Mouse (Mus musculus): ENCODE measurements around the gene Zbtb44. TPM values are rescaled to one million over a fixed set of nuclear protein-coding genes. Genes with fewer than 3 reads are reported as not detected.
A peak's percentile ranks its signal among the peaks of the same experiment; 100 is the strongest.
"Not testable (repeated sequence)": the region's sequence is repeated elsewhere in the genome, so short reads cannot be mapped to it uniquely, and the experiment has no call there.

Gene Zbtb44
- polyA plus RNA-seq, 1 experiment from 2014 or later: 11.3 TPM

- CTCF ChIA-PET: no interaction called here
- DNase-seq (ENCODE audit: low read depth, low spot score) (no peak), ATAC-seq (no peak)
- H3K27me3 ChIP-seq: peaks cover 12% of the 10 kb centered on the region
- POLR2A ChIA-PET: no interaction called here
- no peak for TF ChIP-seq CTCF (IDR thresholded peaks at IDR 0.05)
- in situ Hi-C loops (cut with MboI; ENCODE audit: low pct_unique_long_range_greater_than_20kb): no loop called here
These were observed 17.0 kb upstream of the Zbtb44 start for GRCm38 (mm10) chr9:31013415-31013814.

- no peak for ATAC-seq
These were observed 12.8 kb upstream of the Zbtb44 start for GRCm38 (mm10) chr9:31017616-31018015.

GRCm38 (mm10) chr9:31018158-31018557, 12.3 kb upstream of the Zbtb44 start:
- peaks cover 12% of the 10 kb centered on the region for H3K27me3 ChIP-seq
- no peak for DNase-seq (ENCODE audit: low read depth, low spot score)
- no peak for TF ChIP-seq CTCF (IDR thresholded peaks at IDR 0.05)
- POLR2A ChIA-PET: no interaction called here
- ATAC-seq: no peak
- CTCF ChIA-PET: interaction anchor here (0.7 kb wide), 1 partner anchor 447 kb away, joined by 3 read pairs; no protein-coding TSS in a partner anchor
- in situ Hi-C loops (cut with MboI; ENCODE audit: low pct_unique_long_range_greater_than_20kb): no loop called here

More at GRCm38 (mm10) chr9:31017616-31018015, 12.8 kb upstream of the Zbtb44 start:
- ChIA-PET POLR2A (no interaction called here), CTCF (interaction anchor here (0.7 kb wide), 1 partner anchor 448 kb away, joined by 3 read pairs; no protein-coding TSS in a partner anchor)
- H3K27me3 ChIP-seq: peaks cover 12% of the 10 kb centered on the region
- no peak for TF ChIP-seq CTCF (IDR thresholded peaks at IDR 0.05)
- in situ Hi-C loops (cut with MboI; ENCODE audit: low pct_unique_long_range_greater_than_20kb): no loop called here
- DNase-seq (ENCODE audit: low read depth, low spot score): no peak

GRCm38 (mm10) chr9:31018705-31019104, 11.7 kb upstream of the Zbtb44 start:
- ChIA-PET POLR2A (no interaction called here), CTCF (no interaction called here)
- H3K27me3 ChIP-seq: peaks cover 12% of the 10 kb centered on the region
- ATAC-seq (no peak), DNase-seq (ENCODE audit: low read depth, low spot score) (no peak)
- in situ Hi-C loops (cut with MboI; ENCODE audit: low pct_unique_long_range_greater_than_20kb): no loop called here
- TF ChIP-seq CTCF (IDR thresholded peaks at IDR 0.05): no peak

GRCm38 (mm10) chr9:31028251-31028650, 2.2 kb upstream of the Zbtb44 start:
- POLR2A ChIA-PET: interaction anchor here (0.7 kb wide), 1 partner anchor 23 kb away, joined by 4 read pairs; no protein-coding TSS in a partner anchor
- TF ChIP-seq CTCF (IDR thresholded peaks at IDR 0.05): no peak
- ATAC-seq: no peak
- in situ Hi-C loops (cut with MboI; ENCODE audit: low pct_unique_long_range_greater_than_20kb): no loop called here
- H3K27me3 ChIP-seq: peaks cover 15% of the 10 kb centered on the region
- DNase-seq (ENCODE audit: low read depth, low spot score): no peak
- CTCF ChIA-PET: interaction anchor here (0.8 kb wide), 1 partner anchor 23 kb away, joined by 3 read pairs; no protein-coding TSS in a partner anchor

GRCm38 (mm10) chr9:31029751-31030511, 513 bp upstream of the Zbtb44 start:
- ChIA-PET POLR2A (no interaction called here), CTCF (no interaction called here)
- TF ChIP-seq CTCF (IDR thresholded peaks at IDR 0.05): no peak
- peak; percentile 84 for ATAC-seq
- in situ Hi-C loops (cut with MboI; ENCODE audit: low pct_unique_long_range_greater_than_20kb): no loop called here
- H3K27me3 ChIP-seq: peaks cover 6% of the 10 kb centered on the region
- peak; percentile 46 for DNase-seq (ENCODE audit: low read depth, low spot score)

GRCm38 (mm10) chr9:31031414-31031843, 985 bp downstream of the Zbtb44 start:
- ATAC-seq (no peak), DNase-seq (ENCODE audit: low read depth, low spot score) (no peak)
- in situ Hi-C loops (cut with MboI; ENCODE audit: low pct_unique_long_range_greater_than_20kb): no loop called here
- POLR2A ChIA-PET: no interaction called here
- CTCF ChIA-PET: no interaction called here
- TF ChIP-seq CTCF (IDR thresholded peaks at IDR 0.05): no peak
- no peaks in the 10 kb centered on the region for H3K27me3 ChIP-seq

GRCm38 (mm10) chr9:31032546-31032945, 2.1 kb downstream of the Zbtb44 start:
- no peaks in the 10 kb centered on the region for H3K27me3 ChIP-seq
- POLR2A ChIA-PET: no interaction called here
- DNase-seq (ENCODE audit: low read depth, low spot score) (no peak), ATAC-seq (no peak)
- in situ Hi-C loops (cut with MboI; ENCODE audit: low pct_unique_long_range_greater_than_20kb): no loop called here
- no peak for TF ChIP-seq CTCF (IDR thresholded peaks at IDR 0.05)
- CTCF ChIA-PET: no interaction called here

- H3K27me3 ChIP-seq: no peaks in the 10 kb centered on the region
- ChIA-PET CTCF (interaction anchor here (0.9 kb wide), 1 partner anchor 15 kb away, joined by 4 read pairs; no protein-coding TSS in a partner anchor), POLR2A (interaction anchor here (0.6 to 0.7 kb wide), 2 partner anchors 46 to 611 kb away, joined by 4 to 5 read pairs; no protein-coding TSS in a partner anchor)
- ATAC-seq (no peak), DNase-seq (ENCODE audit: low read depth, low spot score) (no peak)
- in situ Hi-C loops (cut with MboI; ENCODE audit: low pct_unique_long_range_greater_than_20kb): no loop called here
- no peak for TF ChIP-seq CTCF (IDR thresholded peaks at IDR 0.05)
These were observed 19.8 kb downstream of the Zbtb44 start for GRCm38 (mm10) chr9:31050208-31050607.

- in situ Hi-C loops (cut with MboI; ENCODE audit: low pct_unique_long_range_greater_than_20kb); H3K27me3 ChIP-seq; DNase-seq (ENCODE audit: low read depth, low spot score); ATAC-seq: not testable (repeated sequence)
- POLR2A ChIA-PET: interaction anchor here (1.1 kb wide), 1 partner anchor 23 kb away, joined by 4 read pairs; no protein-coding TSS in a partner anchor
- CTCF ChIA-PET: interaction anchor here (1.1 kb wide), 1 partner anchor 24 kb away, joined by 3 read pairs; no protein-coding TSS in a partner anchor
These were observed 21.1 kb downstream of the Zbtb44 start for GRCm38 (mm10) chr9:31051509-31051908.

- CTCF ChIA-PET: no interaction called here
- no peak for TF ChIP-seq CTCF (IDR thresholded peaks at IDR 0.05)
- ATAC-seq (no peak), DNase-seq (ENCODE audit: low read depth, low spot score) (no peak)
- in situ Hi-C loops (cut with MboI; ENCODE audit: low pct_unique_long_range_greater_than_20kb): no loop called here
- no peaks in the 10 kb centered on the region for H3K27me3 ChIP-seq
- POLR2A ChIA-PET: no interaction called here
These were observed 28.3 kb downstream of the Zbtb44 start for GRCm38 (mm10) chr9:31058723-31059122.

Measured in Patski (cell line).